ENCODE assay signal across 22 mouse cellular contexts in genomic region chr6:148513134-148513533, GRCm38 (mm10).
A peak's percentile ranks its signal among the peaks of the same experiment; 100 is the strongest.
DNase-seq lines count a peak whose midpoint lies in the region; ATAC-seq and TF ChIP-seq lines count a peak whose summit lies in the region.
"Had no signal": no experiment of that assay in that cellular context is flagged by ENCODE, and none has a peak within 500 bp of the region (broad histone marks: within the 10 kb centered on the region; RNA-seq: fewer than 3 reads in every experiment).

No protein-coding gene starts in this region.

- no peak overlapping the region for H3K4me2 ChIP-seq in kidney, embryonic 15.5 days
- H3K4me2 ChIP-seq in liver, postnatal 0 days (ENCODE audit: low read depth, low read length) = no peak overlapping the region
- H3K4me2 ChIP-seq: forebrain, embryonic 13.5 days; heart, embryonic 11.5 days; hindbrain, embryonic 13.5 days; lung, embryonic 14.5 days; stomach, embryonic 15.5 days had no signal

- H3K4me1 ChIP-seq in heart, embryonic 10.5 days = peaks cover 15% of the 10 kb centered on the region; the same call in 1 of the 2 replicates
- H3K4me1 ChIP-seq in kidney, embryonic 15.5 days = no peaks in the 10 kb centered on the region
- peaks cover 41% of the 10 kb centered on the region for H3K4me1 ChIP-seq in liver, postnatal 0 days (ENCODE audit: insufficient read depth)
- H3K4me1 ChIP-seq: forebrain, embryonic 13.5 days; midbrain, embryonic 10.5 days; stomach, embryonic 15.5 days had no signal

- H3K9ac ChIP-seq in kidney, embryonic 15.5 days = no peak overlapping the region
- H3K9ac ChIP-seq in liver, postnatal 0 days (replicated peaks) = no peak overlapping the region
- H3K9ac ChIP-seq: forebrain, embryonic 13.5 days; hindbrain, embryonic 13.5 days; lung, embryonic 14.5 days; stomach, embryonic 15.5 days had no signal

- H3K9me3 ChIP-seq in heart, embryonic 10.5 days = no peaks in the 10 kb centered on the region
- H3K9me3 ChIP-seq in kidney, embryonic 15.5 days (replicated peaks) = no peaks in the 10 kb centered on the region
- H3K9me3 ChIP-seq in liver, postnatal 0 days (ENCODE audit: low read length) = no peaks in the 10 kb centered on the region
- H3K9me3 ChIP-seq: forebrain, embryonic 13.5 days; hindbrain, embryonic 13.5 days; midbrain, embryonic 10.5 days; stomach, embryonic 15.5 days had no signal

- no peak for TF ChIP-seq CTCF in liver, postnatal 0 days (IDR thresholded peaks at IDR 0.05; ENCODE audit: low read depth)

- no peaks in the 10 kb centered on the region for H3K36me3 ChIP-seq in heart, embryonic 10.5 days
- no peaks in the 10 kb centered on the region for H3K36me3 ChIP-seq in kidney, embryonic 15.5 days
- no peaks in the 10 kb centered on the region for H3K36me3 ChIP-seq in liver, postnatal 0 days (replicated peaks; ENCODE audit: insufficient read depth, low read length)
- H3K36me3 ChIP-seq: hindbrain, embryonic 13.5 days; midbrain, embryonic 10.5 days; stomach, embryonic 15.5 days had no signal

- intact Hi-C loops in heart, postnatal 10 days (cut with DNase I) = no loop called here

- H3K27me3 ChIP-seq in heart, embryonic 10.5 days (ENCODE audit: insufficient read depth, poor library complexity, severe bottlenecking) = no peaks in the 10 kb centered on the region
- no peaks in the 10 kb centered on the region for H3K27me3 ChIP-seq in kidney, embryonic 15.5 days
- H3K27me3 ChIP-seq in liver, postnatal 0 days (ENCODE audit: insufficient read depth, low read length) = no peaks in the 10 kb centered on the region
- H3K27me3 ChIP-seq: CH12.LX; forebrain, embryonic 13.5 days; hindbrain, embryonic 13.5 days; stomach, embryonic 15.5 days had no signal

- peak overlapping the region; percentile 73; the same call in 1 of the 2 replicates for H3K27ac ChIP-seq in heart, embryonic 10.5 days
- H3K27ac ChIP-seq in kidney, embryonic 15.5 days = no peak overlapping the region
- H3K27ac ChIP-seq in liver, postnatal 0 days (ENCODE audit: low read depth) = no peak overlapping the region
- H3K27ac ChIP-seq: forebrain, embryonic 13.5 days; hindbrain, embryonic 13.5 days; midbrain, embryonic 10.5 days; stomach, embryonic 15.5 days had no signal

- 37% methylated on average over 2 of the region's 2 CpGs for WGBS in heart, embryonic 10.5 days
- 27% methylated on average over 2 of the region's 2 CpGs for WGBS in kidney, embryonic 15.5 days
- WGBS in liver, postnatal 0 days (ENCODE audit: insufficient replicate concordance) = 39% methylated on average over 2 of the region's 2 CpGs

- no peak overlapping the region for H3K4me3 ChIP-seq in heart, embryonic 10.5 days
- no peak overlapping the region for H3K4me3 ChIP-seq in kidney, embryonic 15.5 days (replicated peaks)
- no peak overlapping the region for H3K4me3 ChIP-seq in liver, postnatal 0 days (ENCODE audit: low read depth, low read length)
- H3K4me3 ChIP-seq: erythroblast, embryonic 14.5 days; forebrain, embryonic 13.5 days; hindbrain, embryonic 13.5 days; midbrain, embryonic 10.5 days; stomach, embryonic 15.5 days had no signal

- TF ChIP-seq EP300 in liver, postnatal 0 days (IDR thresholded peaks at IDR 0.05; ENCODE audit: low read depth) = peak; percentile 78

- no peak for DNase-seq in heart, embryonic 10.5 days (ENCODE audit: low spot score)
- DNase-seq in heart, postnatal 10 days = no peak
- DNase-seq in kidney, adult 18-20 months = no peak
- peak; percentile 66 for DNase-seq in liver
- no peak for DNase-seq in liver, postnatal 0 days
- DNase-seq in natural killer cell, adult 2 months (ENCODE audit: low spot score in 2 of 2) = no peak
- DNase-seq in spleen, adult 18-20 months = no peak
- DNase-seq: cerebellum, adult 18-20 months; gastrocnemius, postnatal 14 days; kidney, postnatal 4 days; lung, postnatal 4 days; right cerebral cortex, postnatal 25 days had no signal

- 0 out of 2 replicates have a peak, but pooled peaks have one; percentile 36 for ATAC-seq in kidney, embryonic 15.5 days (replicated peaks; ENCODE audit: low FRiP score)
- ATAC-seq in liver, postnatal 0 days = no peak
- ATAC-seq: forebrain, embryonic 13.5 days; inflammation-experienced regulatory T-cells, adult 6 months had no signal
